Mouse (Mus musculus) midbrain, embryonic 16.5 days (tissue): ENCODE measurements at regions not wholly inside any gene's neighbourhood (a gene's known extent, or its start where the extent isn't known, plus 50 kb on each side); places are given as distances from the start of the nearest gene placed in this dataset.

Experiments used
- ATAC-seq: fragments of 200-750 bp; cut with Nextera tagmentation; 2 replicates; pipeline ENCODE4 v1.8.0; 2017; ENCODE audit warnings: moderate TSS enrichment
- H3K27ac ChIP-seq: fragments of 300-500 bp; sonication (generic); 2 replicates; pipeline ENCODE4 v1.5.1; 2014; ENCODE audit warnings: mild to moderate bottlenecking, low read length, mixed read lengths
- H3K27me3 ChIP-seq: fragments of 300-500 bp; sonication (generic); 2 replicates; pipeline ENCODE4 v1.6.1; 2014; ENCODE audit warnings: low read depth, low read length, mixed read lengths; ENCODE audit not compliant: control insufficient read depth, insufficient read depth
- H3K36me3 ChIP-seq: fragments of 300-500 bp; sonication (generic); 2 replicates; pipeline ENCODE4 v1.6.1; 2014; ENCODE audit warnings: mild to moderate bottlenecking, low read length, moderate library complexity, mixed read lengths; ENCODE audit not compliant: control insufficient read depth, insufficient read depth
- H3K4me1 ChIP-seq: fragments of 300-500 bp; sonication (generic); 2 replicates; pipeline ENCODE4 v1.6.1; 2014; ENCODE audit warnings: mild to moderate bottlenecking, low read length, mixed read lengths; ENCODE audit not compliant: control insufficient read depth, insufficient read depth
- H3K4me2 ChIP-seq: fragments of 300-500 bp; sonication (generic); 2 replicates; pipeline ENCODE4 v1.6.1; 2014; ENCODE audit warnings: mild to moderate bottlenecking, low read length, mixed read lengths
- H3K4me3 ChIP-seq: fragments of 300-500 bp; sonication (generic); 2 replicates; pipeline ENCODE4 v1.5.1; 2014; ENCODE audit warnings: low read depth, mild to moderate bottlenecking, low read length, moderate library complexity, mixed read lengths
- H3K9ac ChIP-seq: fragments of 300-500 bp; sonication (generic); 2 replicates; pipeline ENCODE4 v1.6.1; 2014; ENCODE audit warnings: low read depth, low read length, mixed read lengths
- H3K9me3 ChIP-seq: fragments of 300-500 bp; sonication (generic); replicated peaks from 2 replicates; pipeline ENCODE4 v1.6.1; 2014; ENCODE audit warnings: mild to moderate bottlenecking, low read length, mixed read lengths; ENCODE audit not compliant: control insufficient read depth, poor library complexity, severe bottlenecking
- WGBS: fragments of 180-500 bp; shearing (Covaris S2); extraction: QIAGEN DNeasy Blood & Tissue Kit; methylation state at CpG from one replicate; pipeline ENCODE4 v1.1.7; 2014; 5-methylcytosine and 5-hydroxymethylcytosine counted together

GRCm38 (mm10) chr15:72101730-72102129 lies 1732.6 kb upstream of the Gm6569 start:
- H3K4me1 ChIP-seq, result no peaks in the 10 kb centered on the region; the same call in 1 of the 2 replicates
- no peak overlapping the region for H3K4me2 ChIP-seq
- H3K9ac ChIP-seq, result no peak overlapping the region
- no peak for ATAC-seq
- H3K36me3 ChIP-seq, result no peaks in the 10 kb centered on the region
- no peaks in the 10 kb centered on the region for H3K27me3 ChIP-seq
- H3K27ac ChIP-seq, result no peak overlapping the region
- no peaks in the 10 kb centered on the region for H3K9me3 ChIP-seq
- no peak overlapping the region for H3K4me3 ChIP-seq
- whole genome bisulfite sequencing, result 78% methylated on average over 1 of the region's 1 CpGs

- peak; percentile 70; the same call in 1 of the 2 replicates for ATAC-seq
- 25% methylated on average over 4 of the region's 4 CpGs for WGBS
- H3K4me1 ChIP-seq, result no peaks in the 10 kb centered on the region; the same call in 1 of the 2 replicates
- no peaks in the 10 kb centered on the region for H3K36me3 ChIP-seq
- no peak overlapping the region for H3K4me2 ChIP-seq
- no peaks in the 10 kb centered on the region for H3K9me3 ChIP-seq
- no peak overlapping the region for H3K4me3 ChIP-seq
- H3K9ac ChIP-seq, result no peak overlapping the region
- H3K27ac ChIP-seq, result no peak overlapping the region
- H3K27me3 ChIP-seq, result no peaks in the 10 kb centered on the region
Observed at GRCm38 (mm10) chr15:72105830-72106413, 1728.4 kb upstream of the Gm6569 start.

- H3K4me2 ChIP-seq, result no peak overlapping the region
- H3K27ac ChIP-seq, result no peak overlapping the region
- H3K9ac ChIP-seq, result no peak overlapping the region
- ATAC-seq, result no peak
- H3K27me3 ChIP-seq, result no peaks in the 10 kb centered on the region
- no peak overlapping the region for H3K4me3 ChIP-seq
- H3K9me3 ChIP-seq, result no peaks in the 10 kb centered on the region
- no peaks in the 10 kb centered on the region for H3K36me3 ChIP-seq
- no peaks in the 10 kb centered on the region; the same call in 1 of the 2 replicates for H3K4me1 ChIP-seq
- WGBS, result 90% methylated on average over 1 of the region's 1 CpGs
Observed at GRCm38 (mm10) chr15:72110520-72110919, 1723.8 kb upstream of the Gm6569 start.

GRCm38 (mm10) chr15:72116772-72117171 lies 1717.6 kb upstream of the Gm6569 start:
- Histone ChIP-seq H3K9me3 (peaks cover 4% of the 10 kb centered on the region; the same call in 1 of the 2 replicates), H3K27ac (no peak overlapping the region), H3K36me3 (no peaks in the 10 kb centered on the region), H3K4me1 (no peaks in the 10 kb centered on the region), H3K4me3 (no peak overlapping the region), H3K27me3 (no peaks in the 10 kb centered on the region), H3K4me2 (no peak overlapping the region), H3K9ac (no peak overlapping the region)
- 84% methylated on average over 4 of the region's 4 CpGs for WGBS
- no peak for ATAC-seq

GRCm38 (mm10) chr15:72134226-72134625 lies 1700.1 kb upstream of the Gm6569 start:
- Histone ChIP-seq H3K4me2 (no peak overlapping the region), H3K9me3 (no peaks in the 10 kb centered on the region), H3K27me3 (no peaks in the 10 kb centered on the region), H3K9ac (no peak overlapping the region), H3K4me3 (no peak overlapping the region), H3K4me1 (peaks cover 3% of the 10 kb centered on the region; the same call in 1 of the 2 replicates), H3K36me3 (no peaks in the 10 kb centered on the region), H3K27ac (no peak overlapping the region)
- no peak for ATAC-seq
- 84% methylated on average over 8 of the region's 8 CpGs for WGBS

GRCm38 (mm10) chr15:72135992-72136617 lies 1698.3 kb upstream of the Gm6569 start:
- peak; percentile 70; the same call in 1 of the 2 replicates for ATAC-seq
- Histone ChIP-seq H3K36me3 (no peaks in the 10 kb centered on the region), H3K9ac (no peak overlapping the region), H3K4me2 (no peak overlapping the region), H3K4me1 (peaks cover 3% of the 10 kb centered on the region; the same call in 1 of the 2 replicates), H3K4me3 (no peak overlapping the region), H3K27ac (no peak overlapping the region), H3K9me3 (no peaks in the 10 kb centered on the region), H3K27me3 (no peaks in the 10 kb centered on the region)
- 68% methylated on average over 4 of the region's 4 CpGs for WGBS

- Histone ChIP-seq H3K36me3 (no peaks in the 10 kb centered on the region), H3K27me3 (no peaks in the 10 kb centered on the region), H3K4me1 (peaks cover 3% of the 10 kb centered on the region; the same call in 1 of the 2 replicates), H3K4me3 (no peak overlapping the region), H3K9me3 (no peaks in the 10 kb centered on the region), H3K27ac (no peak overlapping the region), H3K9ac (no peak overlapping the region), H3K4me2 (no peak overlapping the region)
- 93% methylated on average over 2 of the region's 2 CpGs for WGBS
- ATAC-seq, result no peak
Observed at GRCm38 (mm10) chr15:72140122-72140521, 1694.2 kb upstream of the Gm6569 start.

GRCm38 (mm10) chr15:72150581-72150980 lies 1683.8 kb upstream of the Gm6569 start:
- 88% methylated on average over 6 of the region's 6 CpGs for WGBS
- Histone ChIP-seq H3K4me2 (no peak overlapping the region), H3K4me3 (no peak overlapping the region), H3K27ac (no peak overlapping the region), H3K9ac (no peak overlapping the region), H3K9me3 (no peaks in the 10 kb centered on the region), H3K27me3 (no peaks in the 10 kb centered on the region), H3K36me3 (no peaks in the 10 kb centered on the region), H3K4me1 (no peaks in the 10 kb centered on the region)
- ATAC-seq, result no peak

- Histone ChIP-seq H3K27ac (no peak overlapping the region), H3K27me3 (no peaks in the 10 kb centered on the region), H3K9me3 (no peaks in the 10 kb centered on the region), H3K9ac (no peak overlapping the region), H3K36me3 (no peaks in the 10 kb centered on the region), H3K4me3 (no peak overlapping the region), H3K4me2 (no peak overlapping the region), H3K4me1 (no peaks in the 10 kb centered on the region)
- 45% methylated on average over 3 of the region's 3 CpGs for WGBS
- ATAC-seq, result no peak
Observed at GRCm38 (mm10) chr15:72158505-72158904, 1675.9 kb upstream of the Gm6569 start.
